Mouse (Mus musculus): ENCODE data around the gene Gfi1b.

- TF ChIP-seq CTCF (IDR thresholded peaks at IDR 0.05; ENCODE audit: extremely low read depth, insufficient read depth, insufficient read length, insufficient replicate concordance) (no peak), POLR2A (IDR thresholded peaks at IDR 0.05; ENCODE audit: low read depth, low read length) (no peak)
Observed at GRCm38 (mm10) chr2:28597733-28598547, 23.8 kb downstream of the Gfi1b start.

All from spleen, adult 2 months (tissue).